Mouse (Mus musculus): ENCODE measurements around the gene Ilvbl. TPM values are rescaled to one million over a fixed set of nuclear protein-coding genes. Genes with fewer than 3 reads are reported as not detected.
A peak's percentile ranks its signal among the peaks of the same experiment; 100 is the strongest.
"Not testable (repeated sequence)": the region's sequence is repeated elsewhere in the genome, so short reads cannot be mapped to it uniquely, and the experiment has no call there.

Gene Ilvbl
- polyA plus RNA-seq (2015; fragmentation: Nextera tagmentation; extraction: Ambion mirVana), result 52.8 and 55.7 TPM in 2 replicates

GRCm38 (mm10) chr10:78574250-78575104, at the start of gene Ilvbl:
Gene Ilvbl (plus strand): TSS chr10:78574346.
- Histone ChIP-seq H3K4me1 (peaks cover 9% of the 10 kb centered on the region), H3K4me2 (peak within 1 kb of the TSS; percentile 79), H3K9ac (peak within 1 kb of the TSS; percentile 26), H3K27me3 (replicated peaks) (no peaks in the 10 kb centered on the region), H3K27ac (peak within 1 kb of the TSS; percentile 97), H3K4me3 (replicated peaks) (peak within 1 kb of the TSS; percentile 61), H3K9me3 (no peaks in the 10 kb centered on the region), H3K36me3 (0 out of 2 replicates have a peak, but pooled peaks cover 7% of the 10 kb centered on the region)
- ATAC-seq (ENCODE audit: insufficient read depth, low FRiP score, low read depth), result peak; percentile 87
- under 1% methylated on average over 51 of the region's 51 CpGs for WGBS

- H3K4me2 ChIP-seq; H3K9ac ChIP-seq; H3K9me3 ChIP-seq; H3K4me1 ChIP-seq; ATAC-seq (ENCODE audit: insufficient read depth, low FRiP score, low read depth); H3K27ac ChIP-seq; H3K27me3 ChIP-seq (replicated peaks); H3K36me3 ChIP-seq; H3K4me3 ChIP-seq (replicated peaks): not testable (repeated sequence)
- 54% methylated on average over 3 of the region's 3 CpGs for WGBS
Measured at GRCm38 (mm10) chr10:78525071-78525470, 49.1 kb upstream of the Ilvbl start.

- H3K9me3 ChIP-seq, result no peaks in the 10 kb centered on the region
- H3K9ac ChIP-seq, result no peak overlapping the region
- no peak for ATAC-seq (ENCODE audit: insufficient read depth, low FRiP score, low read depth)
- no peaks in the 10 kb centered on the region for H3K36me3 ChIP-seq
- no peaks in the 10 kb centered on the region for H3K27me3 ChIP-seq (replicated peaks)
- H3K4me1 ChIP-seq, result no peaks in the 10 kb centered on the region
- WGBS, result 51% methylated on average over 4 of the region's 4 CpGs
- H3K4me2 ChIP-seq, result no peak overlapping the region
- H3K4me3 ChIP-seq (replicated peaks), result no peak overlapping the region
- no peak overlapping the region for H3K27ac ChIP-seq
Measured at GRCm38 (mm10) chr10:78525511-78525910, 48.6 kb upstream of the Ilvbl start.

GRCm38 (mm10) chr10:78540943-78541342, 33.2 kb upstream of the Ilvbl start:
- WGBS, result 61% methylated on average over 2 of the region's 2 CpGs
- Histone ChIP-seq H3K36me3 (no peaks in the 10 kb centered on the region), H3K4me1 (no peaks in the 10 kb centered on the region), H3K9ac (no peak overlapping the region), H3K9me3 (no peaks in the 10 kb centered on the region), H3K27ac (no peak overlapping the region), H3K4me3 (replicated peaks) (no peak overlapping the region), H3K4me2 (no peak overlapping the region), H3K27me3 (replicated peaks) (no peaks in the 10 kb centered on the region)
- ATAC-seq (ENCODE audit: insufficient read depth, low FRiP score, low read depth), result no peak

- H3K9ac ChIP-seq, result no peak overlapping the region
- 66% methylated on average over 1 of the region's 1 CpGs for WGBS
- H3K4me1 ChIP-seq, result no peaks in the 10 kb centered on the region
- no peaks in the 10 kb centered on the region for H3K36me3 ChIP-seq
- ATAC-seq (ENCODE audit: insufficient read depth, low FRiP score, low read depth), result no peak
- H3K27ac ChIP-seq, result no peak overlapping the region
- H3K4me2 ChIP-seq, result no peak overlapping the region
- H3K4me3 ChIP-seq (replicated peaks), result no peak overlapping the region
- no peaks in the 10 kb centered on the region for H3K9me3 ChIP-seq
- H3K27me3 ChIP-seq (replicated peaks), result no peaks in the 10 kb centered on the region
Measured at GRCm38 (mm10) chr10:78565070-78565469, 9.1 kb upstream of the Ilvbl start.

GRCm38 (mm10) chr10:78569191-78569590, 5.0 kb upstream of the Ilvbl start:
- no peaks in the 10 kb centered on the region for H3K27me3 ChIP-seq (replicated peaks)
- no peak overlapping the region for H3K27ac ChIP-seq
- no peaks in the 10 kb centered on the region for H3K9me3 ChIP-seq
- no peak for ATAC-seq (ENCODE audit: insufficient read depth, low FRiP score, low read depth)
- 77% methylated on average over 3 of the region's 3 CpGs for WGBS
- H3K4me2 ChIP-seq, result no peak overlapping the region
- H3K4me3 ChIP-seq (replicated peaks), result no peak overlapping the region
- no peaks in the 10 kb centered on the region for H3K4me1 ChIP-seq
- H3K36me3 ChIP-seq, result no peaks in the 10 kb centered on the region
- no peak overlapping the region for H3K9ac ChIP-seq

- Histone ChIP-seq H3K27me3 (replicated peaks) (no peaks in the 10 kb centered on the region), H3K4me3 (replicated peaks) (no peak overlapping the region), H3K27ac (no peak overlapping the region), H3K36me3 (no peaks in the 10 kb centered on the region), H3K4me1 (no peaks in the 10 kb centered on the region), H3K4me2 (no peak overlapping the region), H3K9me3 (no peaks in the 10 kb centered on the region), H3K9ac (no peak overlapping the region)
- WGBS, result 49% methylated on average over 3 of the region's 3 CpGs
- no peak for ATAC-seq (ENCODE audit: insufficient read depth, low FRiP score, low read depth)
Measured at GRCm38 (mm10) chr10:78569686-78570085, 4.5 kb upstream of the Ilvbl start.

GRCm38 (mm10) chr10:78570416-78570815, 3.7 kb upstream of the Ilvbl start:
- no peak overlapping the region for H3K27ac ChIP-seq
- ATAC-seq (ENCODE audit: insufficient read depth, low FRiP score, low read depth), result no peak
- no peak overlapping the region for H3K4me3 ChIP-seq (replicated peaks)

GRCm38 (mm10) chr10:78570897-78571296, 3.2 kb upstream of the Ilvbl start:
- H3K9me3 ChIP-seq, result no peaks in the 10 kb centered on the region
- no peak overlapping the region for H3K9ac ChIP-seq
- no peaks in the 10 kb centered on the region for H3K36me3 ChIP-seq
- 62% methylated on average over 2 of the region's 2 CpGs for WGBS
- no peaks in the 10 kb centered on the region for H3K27me3 ChIP-seq (replicated peaks)
- no peak for ATAC-seq (ENCODE audit: insufficient read depth, low FRiP score, low read depth)
- H3K4me1 ChIP-seq, result peaks cover 9% of the 10 kb centered on the region
- no peak overlapping the region for H3K27ac ChIP-seq
- no peak overlapping the region for H3K4me3 ChIP-seq (replicated peaks)
- H3K4me2 ChIP-seq, result no peak overlapping the region

More at GRCm38 (mm10) chr10:78570416-78570815, 3.7 kb upstream of the Ilvbl start:
- WGBS, result 65% methylated on average over 6 of the region's 6 CpGs
- Histone ChIP-seq H3K27me3 (replicated peaks) (no peaks in the 10 kb centered on the region), H3K4me1 (peaks cover 4% of the 10 kb centered on the region; the same call in 1 of the 2 replicates), H3K4me2 (no peak overlapping the region), H3K9me3 (no peaks in the 10 kb centered on the region), H3K36me3 (no peaks in the 10 kb centered on the region), H3K9ac (no peak overlapping the region)

GRCm38 (mm10) chr10:78573226-78573625, 920 bp upstream of the Ilvbl start:
- no peak for ATAC-seq (ENCODE audit: insufficient read depth, low FRiP score, low read depth)
- Histone ChIP-seq H3K4me1 (peaks cover 9% of the 10 kb centered on the region), H3K36me3 (no peaks in the 10 kb centered on the region), H3K27me3 (replicated peaks) (no peaks in the 10 kb centered on the region), H3K9ac (no peak overlapping the region), H3K4me2 (no peak overlapping the region), H3K9me3 (no peaks in the 10 kb centered on the region), H3K27ac (no peak overlapping the region), H3K4me3 (replicated peaks) (no peak overlapping the region)
- WGBS, result 63% methylated on average over 3 of the region's 3 CpGs

GRCm38 (mm10) chr10:78575105-78575632, 1.0 kb downstream of the Ilvbl start:
- Histone ChIP-seq H3K4me1 (peaks cover 9% of the 10 kb centered on the region), H3K27ac (peak overlapping the region; percentile 97), H3K4me3 (replicated peaks) (peak overlapping the region; percentile 61), H3K9ac (peak overlapping the region; percentile 26), H3K36me3 (0 out of 2 replicates have a peak, but pooled peaks cover 13% of the 10 kb centered on the region), H3K4me2 (peak overlapping the region; percentile 79), H3K9me3 (no peaks in the 10 kb centered on the region), H3K27me3 (replicated peaks) (no peaks in the 10 kb centered on the region)
- 8% methylated on average over 13 of the region's 13 CpGs for WGBS
- ATAC-seq (ENCODE audit: insufficient read depth, low FRiP score, low read depth), result peak; percentile 19

- H3K27me3 ChIP-seq (replicated peaks), result no peaks in the 10 kb centered on the region
- H3K4me1 ChIP-seq, result peaks cover 9% of the 10 kb centered on the region
- H3K27ac ChIP-seq, result peak overlapping the region; percentile 97
- peak overlapping the region; percentile 79 for H3K4me2 ChIP-seq
- H3K9ac ChIP-seq, result no peak overlapping the region
- 63% methylated on average over 2 of the region's 2 CpGs for WGBS
- ATAC-seq (ENCODE audit: insufficient read depth, low FRiP score, low read depth), result no peak
- H3K36me3 ChIP-seq, result 0 out of 2 replicates have a peak, but pooled peaks cover 13% of the 10 kb centered on the region
- H3K4me3 ChIP-seq (replicated peaks), result peak overlapping the region; percentile 61; the same call in 1 of the 2 replicates
- no peaks in the 10 kb centered on the region for H3K9me3 ChIP-seq
Measured at GRCm38 (mm10) chr10:78575690-78576089, 1.5 kb downstream of the Ilvbl start.
